Mouse (Mus musculus) hematopoietic stem cell, adult 5-6 weeks (primary cell): ENCODE results near the gene Olfr1192-ps1. TPM values are rescaled to one million over a fixed set of nuclear protein-coding genes. Genes with fewer than 3 reads are reported as not detected.
"Not testable (repeated sequence)": the region's sequence is repeated elsewhere in the genome, so short reads cannot be mapped to it uniquely, and the experiment has no call there.

Experiments
- ATAC-seq, 2 experiments: fragments of 125-278 bp in 1 of 2; replicated peaks in 1 of 2; 2 replicates each; pipeline ENCODE4 v1.8.0; 2016 to 2017; ENCODE audit warnings: inconsistent platforms in 2 of 2, mild to moderate bottlenecking in 2 of 2, moderate number of reproducible peaks in 2 of 2, low read depth in 1 of 2, moderate TSS enrichment in 1 of 2; ENCODE audit not compliant: low FRiP score in 2 of 2, poor library complexity in 2 of 2, severe bottlenecking in 2 of 2, insufficient read depth in 1 of 2, low TSS enrichment in 1 of 2
- total RNA-seq: library from RNA; stranded (forward); fragments of 172-1452, 232-1000 nt; gene quantifications from 2 replicates; pipeline ENCODE4 v1.2.3, GENCODE M21; 2017

The Olfr1192-ps1 gene
- not detected in 2 replicates for total RNA-seq

DNA sequence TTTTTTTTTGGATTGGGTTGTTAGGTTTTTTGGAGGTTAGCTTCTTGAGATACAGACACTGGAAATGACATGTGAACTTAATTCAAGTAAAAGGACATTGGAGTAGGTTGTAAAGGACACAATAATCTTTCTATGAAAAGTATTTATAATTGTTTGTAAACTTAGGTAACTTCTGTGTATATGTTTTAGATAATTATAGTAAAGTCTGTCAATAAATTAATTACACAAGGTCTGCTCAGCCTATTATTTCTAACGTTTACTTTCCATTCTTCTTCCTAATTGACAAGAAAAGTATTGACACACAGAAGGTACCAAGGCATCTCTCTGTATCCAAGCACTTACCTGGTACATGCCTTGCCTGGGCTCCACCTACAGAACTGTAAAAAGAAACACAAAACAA, at the start of gene Olfr1192-ps1:
Gene Olfr1192-ps1, plus strand, starts transcription at position 301 of the 400 bp plus-strand sequence.
- ATAC-seq, result no peak

DNA sequence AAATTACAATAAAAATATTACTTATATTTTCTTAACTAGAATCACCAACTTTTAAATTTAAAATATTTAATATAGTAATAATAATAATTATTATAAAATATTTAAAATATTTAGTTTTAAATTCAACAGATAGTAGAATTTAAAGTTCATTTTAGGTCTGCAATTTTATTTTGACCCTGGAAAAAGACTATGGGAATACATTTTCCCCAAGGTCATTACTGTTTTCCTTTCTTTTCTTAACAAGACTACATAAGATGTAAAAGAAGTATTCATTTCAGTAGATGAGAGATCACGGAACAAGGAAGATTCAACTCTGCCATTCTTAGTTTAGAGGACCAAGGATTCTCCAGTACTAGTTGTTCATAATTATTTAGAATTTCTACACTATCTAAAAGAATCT, 8.1 kb upstream of the Olfr1192-ps1 start, which contains the start of gene Olfr1191-ps1:
Gene Olfr1191-ps1, plus strand, starts transcription at position 301 of the 400 bp plus-strand sequence.
- ATAC-seq, result not testable (repeated sequence)

DNA sequence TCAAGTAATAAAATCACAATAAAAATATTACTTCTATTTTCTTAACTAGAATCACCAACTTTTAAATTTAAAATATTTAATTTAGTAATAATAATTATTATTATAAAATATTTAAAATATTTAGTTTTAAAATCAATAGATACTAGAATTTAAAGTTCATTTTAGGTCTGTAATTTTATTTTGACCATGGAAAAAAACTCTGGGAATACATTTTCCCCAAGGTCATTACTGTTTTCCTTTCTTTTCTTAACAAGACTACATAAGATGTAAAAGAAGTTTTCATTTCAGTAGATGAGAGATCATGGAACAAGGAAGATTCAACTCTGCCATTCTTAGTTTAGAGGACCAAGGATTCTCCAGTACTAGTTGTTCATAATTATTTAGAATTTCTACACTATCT, 27.0 kb downstream of the Olfr1192-ps1 start, which contains the start of gene Olfr1193:
Gene Olfr1193, plus strand, starts transcription at position 301 of the 400 bp plus-strand sequence.
- ATAC-seq, result not testable (repeated sequence)

DNA sequence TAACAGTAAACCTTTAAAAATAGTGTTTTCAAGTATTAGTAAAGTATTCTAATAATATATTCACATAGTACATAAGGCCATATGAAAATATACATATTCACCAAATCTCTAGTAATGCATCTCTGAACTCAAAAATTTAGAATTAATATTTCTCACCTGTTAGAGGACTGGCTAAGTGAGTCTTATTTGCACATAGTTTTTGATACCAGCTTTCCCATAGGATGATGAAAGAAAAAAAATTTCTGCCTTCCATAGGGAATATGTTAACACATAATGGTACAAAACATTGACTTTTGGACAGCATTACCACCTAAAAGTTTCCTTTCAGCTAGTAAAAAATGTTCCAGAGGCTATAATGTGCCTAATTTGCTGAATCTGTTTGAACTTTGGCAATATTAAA, 40.8 kb downstream of the Olfr1192-ps1 start, which contains the start of gene Olfr1195:
Gene Olfr1195, minus strand, starts transcription at position 101 of the 400 bp plus-strand sequence.
- ATAC-seq, result no peak

DNA sequence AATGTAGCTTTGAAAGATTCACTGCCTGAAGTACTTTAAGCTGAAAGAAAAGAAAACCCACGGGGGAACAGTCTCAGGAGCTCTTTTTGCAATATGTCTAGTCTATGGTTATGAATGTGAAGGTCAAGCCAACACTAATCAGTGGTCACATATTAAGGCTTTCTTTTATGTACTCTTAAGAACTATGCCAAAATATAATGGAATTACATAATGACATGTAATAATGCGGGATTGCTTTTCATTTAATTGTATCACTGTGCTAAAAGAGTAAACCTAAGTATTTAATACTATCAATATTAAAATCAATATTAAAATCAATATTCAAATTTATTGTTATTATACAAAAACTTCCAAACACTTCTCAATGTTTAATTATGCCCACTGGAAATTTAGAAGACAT, 56.2 kb downstream of the Olfr1192-ps1 start, which contains the start of gene Olfr1196:
Gene Olfr1196, minus strand, starts transcription at position 101 of the 400 bp plus-strand sequence.
- ATAC-seq, result no peak

Other genes starting within 250 kb of the Olfr1192-ps1 start
- gene Olfr1179, start 242.1 kb upstream of the Olfr1192-ps1 start, total RNA-seq, result not detected in 2 replicates
- not detected in 2 replicates for gene Olfr1180, start 229.4 kb upstream of the Olfr1192-ps1 start, total RNA-seq
- not detected in 2 replicates for gene Olfr1181, start 222.3 kb upstream of the Olfr1192-ps1 start, total RNA-seq
- not detected in 2 replicates for gene Gm13757, start 199.4 kb upstream of the Olfr1192-ps1 start, total RNA-seq
- not detected in 2 replicates for gene Olfr1183, start 193.6 kb upstream of the Olfr1192-ps1 start, total RNA-seq
- not detected in 2 replicates for gene Olfr1184, start 164.9 kb upstream of the Olfr1192-ps1 start, total RNA-seq
- gene Olfr1185-ps1, start 155.2 kb upstream of the Olfr1192-ps1 start, total RNA-seq, result not detected in 2 replicates
- not detected in 2 replicates for gene Olfr1186, start 130.0 kb upstream of the Olfr1192-ps1 start, total RNA-seq
- gene Olfr1188, start 91.6 kb upstream of the Olfr1192-ps1 start, total RNA-seq, result not detected in 2 replicates
- gene Olfr1189, start 62.1 kb upstream of the Olfr1192-ps1 start, total RNA-seq, result not detected in 2 replicates
- gene Olfr1191-ps1, start 8.0 kb upstream of the Olfr1192-ps1 start, total RNA-seq, result not detected in 2 replicates
- gene Olfr1193, start 27.1 kb downstream of the Olfr1192-ps1 start, total RNA-seq, result not detected in 2 replicates
- not detected in 2 replicates for gene Olfr1195, start 40.7 kb downstream of the Olfr1192-ps1 start, total RNA-seq
- not detected in 2 replicates for gene Olfr1196, start 56.1 kb downstream of the Olfr1192-ps1 start, total RNA-seq
- not detected in 2 replicates for gene Olfr1197, start 83.9 kb downstream of the Olfr1192-ps1 start, total RNA-seq
- not detected in 2 replicates for gene Olfr1198, start 102.9 kb downstream of the Olfr1192-ps1 start, total RNA-seq
- not detected in 2 replicates for gene Olfr1199, start 112.0 kb downstream of the Olfr1192-ps1 start, total RNA-seq
- not detected in 2 replicates for gene Olfr1200, start 122.0 kb downstream of the Olfr1192-ps1 start, total RNA-seq
- gene Olfr1201, start 144.5 kb downstream of the Olfr1192-ps1 start, total RNA-seq, result not detected in 2 replicates
- not detected in 2 replicates for gene Olfr1202, start 166.0 kb downstream of the Olfr1192-ps1 start, total RNA-seq
- not detected in 2 replicates for gene Olfr1205, start 181.2 kb downstream of the Olfr1192-ps1 start, total RNA-seq
- gene Olfr1204, start 200.8 kb downstream of the Olfr1192-ps1 start, total RNA-seq, result not detected in 2 replicates
- gene Olfr1206, start 214.7 kb downstream of the Olfr1192-ps1 start, total RNA-seq, result not detected in 2 replicates